Mouse (Mus musculus) left cerebral cortex, postnatal 14 days (tissue): ENCODE measurements around the gene E4f1. TPM values are rescaled to one million over a fixed set of nuclear protein-coding genes. Genes with fewer than 3 reads are reported as not detected.
"Not testable (repeated sequence)": the region's sequence is repeated elsewhere in the genome, so short reads cannot be mapped to it uniquely, and the experiment has no call there.

ENCODE experiments used
- DNase-seq, 2 experiments: peaks; one replicate each; pipeline ENCODE4 v3.0.0; 2021 to 2022; ENCODE audit warnings: low spot score in 2 of 2, mixed read lengths in 1 of 2
- intact Hi-C: fragments of 180-260 bp; cut with DNase I; formaldehyde crosslinking; loops from one replicate; pipeline ENCODE4 v1.15.1; 2025
- total RNA-seq, 2 experiments: library from RNA; stranded (reverse); gene quantifications; 2 replicates each; pipeline ENCODE4 v1.2.3; 2021

E4f1 gene
- total RNA-seq, 2 experiments from 2014 or later = 31.2 to 33.1 TPM

- intact Hi-C loops = no loop called here
- DNase-seq = peak; percentile 86 to 90
Measured at GRCm38 (mm10) chr17:24426471-24427169, 43.5 kb downstream of the E4f1 start, which contains the start of gene Eci1. Gene Eci1 (plus strand): TSS chr17:24426641.

- intact Hi-C loops = no loop called here
- no peak for DNase-seq
Measured at GRCm38 (mm10) chr17:24425905-24426304, 44.2 kb downstream of the E4f1 start.

- DNase-seq, intact Hi-C loops: not testable (repeated sequence)
Measured at GRCm38 (mm10) chr17:24425326-24425725, 44.8 kb downstream of the E4f1 start.

- intact Hi-C loops = no loop called here
- DNase-seq = no peak
Measured at GRCm38 (mm10) chr17:24424489-24424888, 45.6 kb downstream of the E4f1 start.

GRCm38 (mm10) chr17:24423114-24423513, 47.0 kb downstream of the E4f1 start:
- DNase-seq = no peak
- intact Hi-C loops = no loop called here

- DNase-seq = no peak
- intact Hi-C loops = no loop called here
Measured at GRCm38 (mm10) chr17:24416051-24416652, 54.0 kb downstream of the E4f1 start.

GRCm38 (mm10) chr17:24415011-24415410, 55.1 kb downstream of the E4f1 start:
- DNase-seq = no peak
- intact Hi-C loops = no loop called here

GRCm38 (mm10) chr17:24414230-24414976, 55.7 kb downstream of the E4f1 start, which contains the start of gene Rnps1:
Gene Rnps1 (plus strand): TSS chr17:24414565.
- peak; percentile 94 to 95 for DNase-seq
- intact Hi-C loops = no loop called here

GRCm38 (mm10) chr17:24413557-24414211, 56.4 kb downstream of the E4f1 start:
- DNase-seq = peak in 1 of 2 experiments; percentile 22
- intact Hi-C loops = no loop called here

GRCm38 (mm10) chr17:24407116-24407803, 62.9 kb downstream of the E4f1 start:
- DNase-seq = no peak
- intact Hi-C loops = no loop called here

- intact Hi-C loops = no loop called here
- DNase-seq = no peak
Measured at GRCm38 (mm10) chr17:24402371-24402770, 67.7 kb downstream of the E4f1 start.

GRCm38 (mm10) chr17:24394456-24394855, 75.7 kb downstream of the E4f1 start:
- no peak for DNase-seq
- intact Hi-C loops = no loop called here

Other genes with a start within 250 kb of the E4f1 start
- gene Tedc2, start 249.5 kb downstream of the E4f1 start, total RNA-seq = 10 to 100 TPM in 1 of 2 experiments, 1 to 10 TPM in 1; 8.7 to 10.1 TPM
- 1 to 10 TPM; 6.2 to 6.7 TPM for gene Ccnf, start 218.8 kb downstream of the E4f1 start, total RNA-seq
- 1 to 10 TPM in 1 of 2 experiments, under 1 TPM in 1; 0.77 to 1.3 TPM for gene Abca17, start 119.2 kb downstream of the E4f1 start, total RNA-seq
- gene Abca3, start 118.4 kb downstream of the E4f1 start, total RNA-seq = 100 to 1,000 TPM; 111 to 118 TPM
- gene Rnps1, start 55.7 kb downstream of the E4f1 start, total RNA-seq = 100 to 1,000 TPM; 141 to 145 TPM
- 10 to 100 TPM; 22.3 to 22.4 TPM for gene Eci1, start 43.7 kb downstream of the E4f1 start, total RNA-seq
- gene Dnase1l2, start 27.2 kb downstream of the E4f1 start, total RNA-seq = 1 to 10 TPM; 4.8 to 6.5 TPM
- gene Pgp, start 79 bp upstream of the E4f1 start, total RNA-seq = 10 to 100 TPM; 70.6 to 74.9 TPM
- 1 to 10 TPM; 1.7 to 1.8 TPM for gene Bricd5, start 3.6 kb upstream of the E4f1 start, total RNA-seq
- 10 to 100 TPM; 32.3 to 36.9 TPM for gene Mlst8, start 8.8 kb upstream of the E4f1 start, total RNA-seq
- 100 to 1,000 TPM; 134 to 145 TPM for gene Caskin1, start 18.3 kb upstream of the E4f1 start, total RNA-seq
- gene Traf7, start 57.6 kb upstream of the E4f1 start, total RNA-seq = 10 to 100 TPM; 86.8 to 91.7 TPM
- 10 to 100 TPM; 36.2 to 40.4 TPM for gene Rab26, start 63.9 kb upstream of the E4f1 start, total RNA-seq
- gene Pkd1, start 79.5 kb upstream of the E4f1 start, total RNA-seq = 10 to 100 TPM; 68.6 to 78.7 TPM
- 100 to 1,000 TPM; 122 to 130 TPM for gene Tsc2, start 162.3 kb upstream of the E4f1 start, total RNA-seq
- 1 to 10 TPM; 4.4 to 5.0 TPM for gene Nthl1, start 162.4 kb upstream of the E4f1 start, total RNA-seq
- gene Slc9a3r2, start 180.0 kb upstream of the E4f1 start, total RNA-seq = 10 to 100 TPM; 52.6 to 53.0 TPM
- gene Npw, start 188.1 kb upstream of the E4f1 start, total RNA-seq = 1 to 10 TPM in 1 of 2 experiments, under 1 TPM in 1; 0.95 to 1.4 TPM
- gene Zfp598, start 199.4 kb upstream of the E4f1 start, total RNA-seq = 10 to 100 TPM; 37.9 to 39.3 TPM
- 100 to 1,000 TPM; 228 to 245 TPM for gene Syngr3, start 219.6 kb upstream of the E4f1 start, total RNA-seq
- 10 to 100 TPM; 19.0 to 19.1 TPM for gene Gfer, start 225.8 kb upstream of the E4f1 start, total RNA-seq
- 1 to 10 TPM; 2.5 to 3.6 TPM for gene Noxo1, start 225.9 kb upstream of the E4f1 start, total RNA-seq
- 10 to 100 TPM; 28.5 to 29.2 TPM for gene Tbl3, start 237.3 kb upstream of the E4f1 start, total RNA-seq
- gene Rnf151, start 247.8 kb upstream of the E4f1 start, total RNA-seq = not detected
- gene Rps2, start 247.8 kb upstream of the E4f1 start, total RNA-seq = 100 to 1,000 TPM; 492 to 494 TPM